Mouse (Mus musculus) forebrain, embryonic 10.5 days (tissue): ENCODE data around the gene Il11ra2. TPM values are rescaled to one million over a fixed set of nuclear protein-coding genes. Genes with fewer than 3 reads are reported as not detected.
"Not testable (repeated sequence)": the region's sequence is repeated elsewhere in the genome, so short reads cannot be mapped to it uniquely, and the experiment has no call there.

Source experiments
- DNase-seq: peaks from one replicate; pipeline ENCODE4 v3.0.0-alpha.2; 2017; ENCODE audit warnings: low spot score; ENCODE audit errors: extremely low spot score
- H3K27ac ChIP-seq: fragments of 300-500 bp; sonication (generic); 2 replicates; pipeline ENCODE4 v1.5.1; 2016; ENCODE audit warnings: mild to moderate bottlenecking
- H3K27me3 ChIP-seq: fragments of 300-500 bp; sonication (generic); 2 replicates; pipeline ENCODE4 v1.6.1; 2016; ENCODE audit warnings: mild to moderate bottlenecking; ENCODE audit not compliant: poor library complexity, severe bottlenecking
- H3K36me3 ChIP-seq: fragments of 300-500 bp; sonication (generic); replicated peaks from 2 replicates; pipeline ENCODE4 v1.6.1; 2016; ENCODE audit warnings: mild to moderate bottlenecking, moderate library complexity
- H3K4me1 ChIP-seq: fragments of 300-500 bp; sonication (generic); 2 replicates; pipeline ENCODE4 v1.6.1; 2016
- H3K4me3 ChIP-seq: fragments of 300-500 bp; sonication (generic); 2 replicates; pipeline ENCODE4 v1.5.1; 2016; ENCODE audit warnings: mild to moderate bottlenecking, moderate library complexity
- H3K9me3 ChIP-seq: fragments of 300-500 bp; sonication (generic); 2 replicates; pipeline ENCODE4 v1.6.1; 2016; ENCODE audit warnings: mild to moderate bottlenecking, moderate library complexity
- WGBS: fragments of 180-500 bp; shearing (Covaris S2); methylation state at CpG from one replicate; pipeline ENCODE4 v1.1.7; 2016; 5-methylcytosine and 5-hydroxymethylcytosine counted together
- polyA plus RNA-seq: library from polyadenylated mRNA; unstranded; fragments of >200 nt; fragmentation: Nextera tagmentation; extraction: Ambion mirVana; gene quantifications from 2 replicates; pipeline ENCODE4 v1.2.1, GENCODE M21; 2016

The Il11ra2 gene
- not detected in 2 replicates for polyA plus RNA-seq

- not testable (repeated sequence) for H3K27me3 ChIP-seq, H3K36me3 ChIP-seq, H3K9me3 ChIP-seq, DNase-seq, H3K27ac ChIP-seq, H3K4me1 ChIP-seq, H3K4me3 ChIP-seq
- no CpG with 5 or more reads among the region's 3 CpGs for WGBS
These were observed at the start of gene Il11ra2 for GRCm38 (mm10) chr4:42661793-42662192. Gene Il11ra2, minus strand, starts transcription at chr4:42661893.

- not testable (repeated sequence) for H3K36me3 ChIP-seq, H3K4me3 ChIP-seq, H3K27me3 ChIP-seq, H3K4me1 ChIP-seq, H3K27ac ChIP-seq, DNase-seq, H3K9me3 ChIP-seq
- WGBS = no CpG with 5 or more reads among the region's 18 CpGs
These were observed 20.5 kb upstream of the Il11ra2 start for GRCm38 (mm10) chr4:42682183-42682524.

GRCm38 (mm10) chr4:42681473-42682182 is 19.9 kb upstream of the Il11ra2 start:
- not testable (repeated sequence) for DNase-seq, H3K27ac ChIP-seq, H3K36me3 ChIP-seq, H3K9me3 ChIP-seq, H3K4me1 ChIP-seq, H3K27me3 ChIP-seq, H3K4me3 ChIP-seq
- WGBS = no CpG with 5 or more reads among the region's 66 CpGs

GRCm38 (mm10) chr4:42680374-42681356 is 19.0 kb upstream of the Il11ra2 start:
- H3K4me3 ChIP-seq, H3K27ac ChIP-seq, H3K36me3 ChIP-seq, H3K9me3 ChIP-seq, DNase-seq, H3K27me3 ChIP-seq, H3K4me1 ChIP-seq: not testable (repeated sequence)
- no CpG with 5 or more reads among the region's 32 CpGs for WGBS

DNA sequence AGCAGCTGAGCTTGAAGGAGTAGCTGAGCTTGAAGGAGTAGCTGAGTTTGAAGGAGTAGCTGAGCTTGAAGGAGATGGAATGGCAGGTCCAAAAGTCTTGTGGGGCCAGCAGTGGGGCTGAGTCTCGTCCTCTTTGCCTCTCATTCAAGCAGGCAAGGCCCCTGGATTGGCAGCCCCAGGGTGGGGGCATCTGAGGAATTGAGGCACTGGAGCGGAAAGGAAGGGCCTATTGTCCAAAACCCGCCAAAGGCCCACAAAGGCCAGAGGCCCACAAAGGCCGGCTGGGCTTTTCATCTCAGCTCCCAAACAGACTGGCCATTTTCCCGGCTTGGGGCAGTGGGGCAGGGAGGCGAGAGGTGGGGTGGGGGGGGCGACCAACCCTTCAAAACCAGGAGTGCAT is 17.7 kb upstream of the Il11ra2 start:
- H3K27ac ChIP-seq, H3K9me3 ChIP-seq, DNase-seq, H3K4me3 ChIP-seq, H3K4me1 ChIP-seq, H3K27me3 ChIP-seq, H3K36me3 ChIP-seq: not testable (repeated sequence)
- no CpG with 5 or more reads among the region's 7 CpGs for WGBS

- H3K27ac ChIP-seq, H3K9me3 ChIP-seq, H3K4me1 ChIP-seq, H3K4me3 ChIP-seq, H3K36me3 ChIP-seq, DNase-seq, H3K27me3 ChIP-seq: not testable (repeated sequence)
- WGBS = no CpG with 5 or more reads among the region's 4 CpGs
These were observed 13.7 kb upstream of the Il11ra2 start for GRCm38 (mm10) chr4:42675415-42675814.

GRCm38 (mm10) chr4:42654951-42655350 is 6.7 kb downstream of the Il11ra2 start, which contains the start of gene Ccl27b:
Gene Ccl27b, plus strand, starts transcription at chr4:42655251.
- H3K27me3 ChIP-seq, H3K4me1 ChIP-seq, H3K36me3 ChIP-seq, H3K4me3 ChIP-seq, DNase-seq, H3K27ac ChIP-seq, H3K9me3 ChIP-seq: not testable (repeated sequence)
- WGBS = no CpG with 5 or more reads among the region's 9 CpGs

DNA sequence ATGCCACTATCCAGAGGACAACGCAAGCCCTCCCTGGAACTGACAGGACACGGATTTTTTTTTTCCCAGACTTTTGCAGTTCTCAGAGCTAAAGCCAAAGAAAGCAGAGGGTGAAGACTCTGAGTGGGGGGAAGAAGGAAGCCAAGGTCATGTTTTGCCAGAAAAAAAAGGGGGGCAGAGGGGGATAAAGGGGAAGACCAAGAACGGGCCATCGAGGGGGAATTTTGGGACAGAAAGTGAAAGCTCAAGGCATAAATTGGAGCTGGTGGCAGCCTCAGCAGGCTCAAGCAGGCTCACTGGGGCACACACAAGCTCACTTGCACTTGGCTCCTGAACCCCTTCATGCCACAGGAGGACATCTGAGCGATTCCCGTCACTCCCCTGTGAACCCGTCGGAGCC is 32.3 kb downstream of the Il11ra2 start, which contains the start of gene Gm2564:
Gm2564 (plus strand) TSS at position 301 of the 400 bp plus-strand sequence.
- H3K9me3 ChIP-seq, H3K4me3 ChIP-seq, DNase-seq, H3K4me1 ChIP-seq, H3K27me3 ChIP-seq, H3K27ac ChIP-seq, H3K36me3 ChIP-seq: not testable (repeated sequence)
- no CpG with 5 or more reads among the region's 8 CpGs for WGBS

- not testable (repeated sequence) for DNase-seq, H3K27me3 ChIP-seq, H3K4me1 ChIP-seq, H3K36me3 ChIP-seq, H3K4me3 ChIP-seq, H3K27ac ChIP-seq, H3K9me3 ChIP-seq
- no CpG with 5 or more reads among the region's 5 CpGs for WGBS
These were observed 49.8 kb downstream of the Il11ra2 start, which contains the start of gene Gm10591 for GRCm38 (mm10) chr4:42611895-42612294. Gene Gm10591, plus strand, starts transcription at chr4:42612195.

Other genes with a start within 250 kb of the Il11ra2 start
- gene Gm21586, start 222.5 kb downstream of the Il11ra2 start, polyA plus RNA-seq = not detected in 2 replicates
- 0.09 TPM in 1 of 2 replicates, not detected in the other for gene Gm2163, start 195.1 kb downstream of the Il11ra2 start, polyA plus RNA-seq
- 0.05 TPM in 1 of 2 replicates, not detected in the other for gene Fam205a2, start 133.7 kb downstream of the Il11ra2 start, polyA plus RNA-seq
- not detected in 2 replicates for gene Gm10591, start 49.7 kb downstream of the Il11ra2 start, polyA plus RNA-seq
- not detected in 2 replicates for gene Gm2564, start 32.2 kb downstream of the Il11ra2 start, polyA plus RNA-seq
- gene Ccl27b, start 6.6 kb downstream of the Il11ra2 start, polyA plus RNA-seq = not detected in 2 replicates
- gene 4930578G10Rik, start 73.7 kb upstream of the Il11ra2 start, polyA plus RNA-seq = 0.58 and 0.73 TPM in 2 replicates
- gene Ccl19, start 94.7 kb upstream of the Il11ra2 start, polyA plus RNA-seq = not detected in 2 replicates
- 0.32 TPM in 1 of 2 replicates, not detected in the other for gene Ccl21a, start 112.1 kb upstream of the Il11ra2 start, polyA plus RNA-seq
- 0.07 TPM in 1 of 2 replicates, not detected in the other for gene Fam205a1, start 192.0 kb upstream of the Il11ra2 start, polyA plus RNA-seq
- 0.27 and 0.37 TPM in 2 replicates for gene Gm12394, start 194.9 kb upstream of the Il11ra2 start, polyA plus RNA-seq
- 0.18 and 0.53 TPM in 2 replicates for gene Fam205c, start 212.3 kb upstream of the Il11ra2 start, polyA plus RNA-seq